Mouse (Mus musculus): ENCODE results near the gene Nlrp14.
"Not testable (repeated sequence)": the region's sequence is repeated elsewhere in the genome, so short reads cannot be mapped to it uniquely, and the experiment has no call there.

Nlrp14 gene

GRCm38 (mm10) chr7:107166690-107167089 lies at the start of gene Nlrp14:
Gene Nlrp14, plus strand, starts transcription at chr7:107166990.
- no peak for DNase-seq

GRCm38 (mm10) chr7:107130983-107131382 lies 35.8 kb upstream of the Nlrp14 start, which contains the start of gene Olfr715:
Gene Olfr715, minus strand, starts transcription at chr7:107131083.
- not testable (repeated sequence) for DNase-seq

- DNase-seq, result not testable (repeated sequence)
Measured at GRCm38 (mm10) chr7:107138027-107138426, 28.8 kb upstream of the Nlrp14 start, which contains the start of gene Olfr716. Gene Olfr716, plus strand, starts transcription at chr7:107138327.

- no peak for DNase-seq
Measured at GRCm38 (mm10) chr7:107180406-107180805, 13.6 kb downstream of the Nlrp14 start.

GRCm38 (mm10) chr7:107201817-107202216 lies 35.0 kb downstream of the Nlrp14 start:
- DNase-seq, result no peak

- DNase-seq, result no peak
Measured at GRCm38 (mm10) chr7:107207843-107208242, 41.1 kb downstream of the Nlrp14 start.

GRCm38 (mm10) chr7:107209204-107209860 lies 42.5 kb downstream of the Nlrp14 start, which contains the start of gene Rbmxl2:
Gene Rbmxl2, plus strand, starts transcription at chr7:107209445.
- DNase-seq, result no peak

- no peak for DNase-seq
Measured at GRCm38 (mm10) chr7:107210126-107210576, 43.4 kb downstream of the Nlrp14 start.

GRCm38 (mm10) chr7:107215723-107216122 lies 48.9 kb downstream of the Nlrp14 start:
- peak; percentile 39 for DNase-seq

- DNase-seq, result no peak
Measured at GRCm38 (mm10) chr7:107216845-107217244, 50.1 kb downstream of the Nlrp14 start.

GRCm38 (mm10) chr7:107236854-107237253 lies 70.1 kb downstream of the Nlrp14 start:
- no peak for DNase-seq

GRCm38 (mm10) chr7:107237498-107237897 lies 70.7 kb downstream of the Nlrp14 start:
- DNase-seq, result no peak

GRCm38 (mm10) chr7:107241371-107241883 lies 74.6 kb downstream of the Nlrp14 start:
- no peak for DNase-seq
